Mouse (Mus musculus) forebrain, embryonic 15.5 days (tissue): ENCODE data around the gene Acbd4. TPM values are rescaled to one million over a fixed set of nuclear protein-coding genes. Genes with fewer than 3 reads are reported as not detected.
A peak's percentile ranks its signal among the peaks of the same experiment; 100 is the strongest.

Source experiments
- ATAC-seq: fragments of 200-750 bp; cut with Nextera tagmentation; replicated peaks from 2 replicates; pipeline ENCODE4 v1.8.0; 2017; ENCODE audit warnings: mild to moderate bottlenecking, moderate TSS enrichment, moderate library complexity
- H3K27ac ChIP-seq: fragments of 300-500 bp; sonication (generic); replicated peaks from 2 replicates; pipeline ENCODE4 v1.5.1; 2015; ENCODE audit warnings: mild to moderate bottlenecking, inconsistent platforms
- H3K27me3 ChIP-seq: fragments of 300-500 bp; sonication (generic); 2 replicates; pipeline ENCODE4 v1.6.1; 2015; ENCODE audit warnings: inconsistent platforms
- H3K36me3 ChIP-seq: fragments of 300-500 bp; sonication (generic); 2 replicates; pipeline ENCODE4 v1.6.1; 2015; ENCODE audit warnings: mild to moderate bottlenecking, inconsistent platforms
- H3K4me1 ChIP-seq: fragments of 300-500 bp; sonication (generic); 2 replicates; pipeline ENCODE4 v1.6.1; 2015; ENCODE audit warnings: inconsistent platforms
- H3K4me2 ChIP-seq: fragments of 300-500 bp; sonication (generic); replicated peaks from 2 replicates; pipeline ENCODE4 v1.6.1; 2015; ENCODE audit warnings: mild to moderate bottlenecking, inconsistent platforms
- H3K4me3 ChIP-seq: fragments of 300-500 bp; sonication (generic); 2 replicates; pipeline ENCODE4 v1.5.1; 2015; ENCODE audit warnings: mild to moderate bottlenecking, inconsistent platforms
- H3K9ac ChIP-seq: fragments of 300-500 bp; sonication (generic); replicated peaks from 2 replicates; pipeline ENCODE4 v1.6.1; 2015; ENCODE audit warnings: mild to moderate bottlenecking, inconsistent platforms
- H3K9me3 ChIP-seq: fragments of 300-500 bp; sonication (generic); 2 replicates; pipeline ENCODE4 v1.6.1; 2016; ENCODE audit warnings: inconsistent platforms
- WGBS: fragments of 180-500 bp; shearing (Covaris S2); methylation state at CpG from one replicate; pipeline ENCODE4 v1.1.7; 2015; ENCODE audit warnings: mixed read lengths; 5-methylcytosine and 5-hydroxymethylcytosine counted together
- polyA plus RNA-seq: library from polyadenylated mRNA; unstranded; fragments of >200 nt; fragmentation: Nextera tagmentation; extraction: Ambion mirVana; gene quantifications from 2 replicates; pipeline ENCODE4 v1.2.1, GENCODE M21; 2015

Gene Acbd4
- 14.6 and 14.8 TPM in 2 replicates for polyA plus RNA-seq

- peak within 1 kb of the TSS; percentile 44 for H3K9ac ChIP-seq
- H3K27me3 ChIP-seq: peaks cover 21% of the 10 kb centered on the region; the same call in 1 of the 2 replicates
- no peaks in the 10 kb centered on the region for H3K9me3 ChIP-seq
- no peak within 1 kb of the TSS for H3K27ac ChIP-seq
- no peaks in the 10 kb centered on the region for H3K36me3 ChIP-seq
- H3K4me2 ChIP-seq: peak within 1 kb of the TSS; percentile 83
- H3K4me3 ChIP-seq: peak within 1 kb of the TSS; percentile 48
- peaks cover 22% of the 10 kb centered on the region for H3K4me1 ChIP-seq
- ATAC-seq: peak; percentile 10; the same call in 1 of the 2 replicates
- under 1% methylated on average over 34 of the region's 34 CpGs for WGBS
These were observed at the start of gene Acbd4, which contains the start of gene Plcd3 for GRCm38 (mm10) chr11:103101481-103101865. TSS of gene Acbd4 (plus strand) at chr11:103101682. TSS of gene Plcd3 (minus strand) at chr11:103101658.

GRCm38 (mm10) chr11:103052078-103052477 is 49.4 kb upstream of the Acbd4 start:
- Histone ChIP-seq H3K27ac (no peak overlapping the region), H3K27me3 (no peaks in the 10 kb centered on the region), H3K9me3 (no peaks in the 10 kb centered on the region), H3K4me1 (no peaks in the 10 kb centered on the region), H3K4me2 (no peak overlapping the region), H3K36me3 (peaks cover 58% of the 10 kb centered on the region), H3K4me3 (no peak overlapping the region), H3K9ac (no peak overlapping the region)
- no peak for ATAC-seq
- 92% methylated on average over 6 of the region's 6 CpGs for WGBS

GRCm38 (mm10) chr11:103053191-103054076 is 48.0 kb upstream of the Acbd4 start:
- Histone ChIP-seq H3K27me3 (no peaks in the 10 kb centered on the region), H3K4me3 (no peak overlapping the region), H3K36me3 (peaks cover 64% of the 10 kb centered on the region), H3K4me1 (no peaks in the 10 kb centered on the region), H3K27ac (no peak overlapping the region), H3K4me2 (no peak overlapping the region), H3K9me3 (no peaks in the 10 kb centered on the region), H3K9ac (no peak overlapping the region)
- ATAC-seq: no peak
- WGBS: 93% methylated on average over 18 of the region's 18 CpGs

GRCm38 (mm10) chr11:103054798-103055197 is 46.7 kb upstream of the Acbd4 start:
- Histone ChIP-seq H3K9me3 (no peaks in the 10 kb centered on the region), H3K4me1 (no peaks in the 10 kb centered on the region), H3K4me3 (no peak overlapping the region), H3K27ac (no peak overlapping the region), H3K4me2 (no peak overlapping the region), H3K9ac (no peak overlapping the region), H3K27me3 (no peaks in the 10 kb centered on the region), H3K36me3 (peaks cover 73% of the 10 kb centered on the region)
- WGBS: 39% methylated on average over 6 of the region's 6 CpGs
- no peak for ATAC-seq

DNA sequence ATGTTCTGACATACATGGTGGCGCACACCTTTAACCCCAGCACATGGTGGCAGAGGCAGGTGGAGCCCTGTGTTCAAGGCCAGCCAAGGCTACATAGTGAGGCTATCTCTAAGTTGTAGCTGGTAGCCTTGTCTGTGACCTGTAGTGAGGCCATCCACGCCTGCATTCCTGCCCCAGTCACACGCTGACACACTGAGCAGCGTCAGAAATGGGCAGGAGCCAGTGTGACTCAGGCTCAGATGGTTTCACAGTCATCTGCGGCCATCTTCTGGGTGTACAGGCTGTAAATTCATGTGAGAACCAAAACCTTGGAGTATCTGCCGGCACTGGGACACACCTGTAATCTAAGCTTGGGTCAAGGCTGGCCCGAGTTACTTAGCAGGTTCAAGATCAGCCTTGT is 44.8 kb upstream of the Acbd4 start:
- Histone ChIP-seq H3K4me1 (no peaks in the 10 kb centered on the region), H3K9ac (no peak overlapping the region), H3K36me3 (peaks cover 76% of the 10 kb centered on the region), H3K9me3 (no peaks in the 10 kb centered on the region), H3K27ac (no peak overlapping the region), H3K4me3 (no peak overlapping the region), H3K4me2 (no peak overlapping the region), H3K27me3 (no peaks in the 10 kb centered on the region)
- WGBS: 99% methylated on average over 7 of the region's 7 CpGs
- ATAC-seq: no peak

GRCm38 (mm10) chr11:103058499-103059085 is 42.9 kb upstream of the Acbd4 start:
- ATAC-seq: no peak
- peaks cover 80% of the 10 kb centered on the region for H3K36me3 ChIP-seq
- no peak overlapping the region for H3K4me2 ChIP-seq
- WGBS: 84% methylated on average over 3 of the region's 3 CpGs
- no peaks in the 10 kb centered on the region for H3K27me3 ChIP-seq
- no peaks in the 10 kb centered on the region for H3K9me3 ChIP-seq
- H3K4me1 ChIP-seq: no peaks in the 10 kb centered on the region
- no peak overlapping the region for H3K27ac ChIP-seq
- H3K9ac ChIP-seq: no peak overlapping the region
- H3K4me3 ChIP-seq: no peak overlapping the region

- H3K36me3 ChIP-seq: peaks cover 74% of the 10 kb centered on the region
These were observed 35.1 kb upstream of the Acbd4 start for GRCm38 (mm10) chr11:103066191-103067050.

DNA sequence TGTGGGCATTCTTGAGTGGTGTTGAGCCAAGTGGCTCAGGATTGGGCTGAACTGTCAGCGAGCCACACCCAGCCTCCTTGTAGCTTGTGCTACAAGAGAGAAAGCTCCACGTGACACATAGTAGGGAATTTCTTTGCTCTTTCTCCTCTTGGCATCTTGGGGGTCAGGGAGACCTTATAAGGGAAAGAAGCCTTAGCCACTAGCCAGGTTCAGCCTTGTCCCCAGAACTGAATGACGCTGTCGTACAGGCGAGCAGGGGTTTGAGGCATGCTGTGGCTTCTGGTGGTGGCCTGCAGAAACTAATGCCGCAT is 34.5 kb upstream of the Acbd4 start:
- no peaks in the 10 kb centered on the region for H3K27me3 ChIP-seq
- ATAC-seq: no peak
- H3K9ac ChIP-seq: no peak overlapping the region
- no peaks in the 10 kb centered on the region for H3K4me1 ChIP-seq
- 94% methylated on average over 6 of the region's 6 CpGs for WGBS
- H3K4me3 ChIP-seq: no peak overlapping the region
- H3K9me3 ChIP-seq: no peaks in the 10 kb centered on the region
- H3K36me3 ChIP-seq: peaks cover 68% of the 10 kb centered on the region
- no peak overlapping the region for H3K27ac ChIP-seq
- H3K4me2 ChIP-seq: no peak overlapping the region

More at GRCm38 (mm10) chr11:103066191-103067050, 35.1 kb upstream of the Acbd4 start:
- Histone ChIP-seq H3K27ac (no peak overlapping the region), H3K9me3 (no peaks in the 10 kb centered on the region), H3K9ac (no peak overlapping the region), H3K4me3 (no peak overlapping the region), H3K27me3 (no peaks in the 10 kb centered on the region), H3K4me2 (no peak overlapping the region), H3K4me1 (no peaks in the 10 kb centered on the region)
- WGBS: 95% methylated on average over 14 of the region's 14 CpGs
- no peak for ATAC-seq

DNA sequence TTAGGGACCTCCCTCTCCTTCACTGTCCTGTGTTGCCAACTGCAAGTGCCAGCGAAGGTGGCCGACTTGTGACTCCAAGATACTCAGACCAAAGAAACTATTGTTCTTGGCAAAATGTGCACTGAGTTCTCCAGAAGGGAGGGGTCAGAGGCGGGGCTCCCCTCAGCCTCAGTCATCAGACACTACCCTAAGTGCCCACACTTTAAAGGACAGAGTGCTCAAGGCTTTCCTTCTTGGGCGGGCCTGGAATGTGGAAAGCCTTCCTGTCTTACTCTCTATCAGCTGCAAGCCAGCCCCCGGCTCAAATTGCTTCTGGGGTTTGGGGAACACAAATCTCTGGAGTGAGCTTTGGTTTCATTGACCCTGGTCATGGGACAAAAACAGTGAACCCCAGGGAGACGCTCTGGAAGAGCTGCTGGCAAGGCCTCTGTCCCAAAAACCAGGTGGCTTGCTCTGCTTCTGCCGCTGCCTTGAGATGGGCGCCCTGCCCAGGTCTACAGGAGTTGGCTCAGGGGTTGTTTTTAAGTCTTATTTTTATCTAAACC is 34.0 kb upstream of the Acbd4 start:
- no peak for ATAC-seq
- H3K9ac ChIP-seq: no peak overlapping the region
- no peaks in the 10 kb centered on the region for H3K9me3 ChIP-seq
- H3K27ac ChIP-seq: no peak overlapping the region
- no peaks in the 10 kb centered on the region for H3K27me3 ChIP-seq
- WGBS: 82% methylated on average over 8 of the region's 8 CpGs
- H3K4me1 ChIP-seq: no peaks in the 10 kb centered on the region
- H3K4me2 ChIP-seq: no peak overlapping the region
- H3K4me3 ChIP-seq: no peak overlapping the region
- H3K36me3 ChIP-seq: peaks cover 63% of the 10 kb centered on the region

DNA sequence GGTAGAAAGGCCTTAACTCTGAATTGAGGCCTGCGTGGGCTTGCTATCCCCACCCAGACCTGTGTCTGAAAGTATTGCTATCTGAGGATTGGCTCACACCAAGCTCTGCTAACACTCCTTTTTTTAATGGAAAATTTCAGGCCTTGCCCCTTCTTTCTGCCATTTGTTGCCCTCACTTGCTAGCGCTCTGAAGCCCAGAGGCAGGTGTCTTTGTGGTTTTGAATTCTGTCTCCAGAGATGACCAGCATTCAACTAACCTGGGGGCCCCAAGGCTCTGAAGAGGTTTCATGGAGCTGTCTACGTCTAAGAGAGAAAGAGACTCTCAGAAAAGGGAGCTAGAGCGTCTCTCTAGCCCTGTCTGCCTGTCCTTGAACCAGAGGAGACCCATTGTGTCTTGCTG is 33.2 kb upstream of the Acbd4 start:
- H3K4me2 ChIP-seq: no peak overlapping the region
- ATAC-seq: no peak
- H3K27me3 ChIP-seq: no peaks in the 10 kb centered on the region
- no peaks in the 10 kb centered on the region for H3K9me3 ChIP-seq
- H3K27ac ChIP-seq: no peak overlapping the region
- H3K4me1 ChIP-seq: no peaks in the 10 kb centered on the region
- no peak overlapping the region for H3K9ac ChIP-seq
- WGBS: 93% methylated on average over 4 of the region's 4 CpGs
- no peak overlapping the region for H3K4me3 ChIP-seq
- H3K36me3 ChIP-seq: peaks cover 58% of the 10 kb centered on the region

GRCm38 (mm10) chr11:103068884-103069283 is 32.6 kb upstream of the Acbd4 start:
- Histone ChIP-seq H3K27me3 (no peaks in the 10 kb centered on the region), H3K4me3 (no peak overlapping the region), H3K36me3 (peaks cover 52% of the 10 kb centered on the region), H3K9ac (no peak overlapping the region), H3K4me2 (no peak overlapping the region), H3K27ac (no peak overlapping the region), H3K9me3 (no peaks in the 10 kb centered on the region), H3K4me1 (no peaks in the 10 kb centered on the region)
- ATAC-seq: no peak
- 91% methylated on average over 11 of the region's 11 CpGs for WGBS

- H3K36me3 ChIP-seq: peaks cover 43% of the 10 kb centered on the region
- no peak for ATAC-seq
- H3K9me3 ChIP-seq: no peaks in the 10 kb centered on the region
- no peaks in the 10 kb centered on the region for H3K27me3 ChIP-seq
- no peak overlapping the region for H3K4me3 ChIP-seq
- H3K9ac ChIP-seq: no peak overlapping the region
- H3K4me1 ChIP-seq: no peaks in the 10 kb centered on the region
- WGBS: 99% methylated on average over 2 of the region's 2 CpGs
- H3K27ac ChIP-seq: no peak overlapping the region
- H3K4me2 ChIP-seq: no peak overlapping the region
These were observed 31.8 kb upstream of the Acbd4 start for GRCm38 (mm10) chr11:103069731-103070130.
